Comparison of ENCODE assay signal across 8 mouse cellular contexts in the genomic region with DNA sequence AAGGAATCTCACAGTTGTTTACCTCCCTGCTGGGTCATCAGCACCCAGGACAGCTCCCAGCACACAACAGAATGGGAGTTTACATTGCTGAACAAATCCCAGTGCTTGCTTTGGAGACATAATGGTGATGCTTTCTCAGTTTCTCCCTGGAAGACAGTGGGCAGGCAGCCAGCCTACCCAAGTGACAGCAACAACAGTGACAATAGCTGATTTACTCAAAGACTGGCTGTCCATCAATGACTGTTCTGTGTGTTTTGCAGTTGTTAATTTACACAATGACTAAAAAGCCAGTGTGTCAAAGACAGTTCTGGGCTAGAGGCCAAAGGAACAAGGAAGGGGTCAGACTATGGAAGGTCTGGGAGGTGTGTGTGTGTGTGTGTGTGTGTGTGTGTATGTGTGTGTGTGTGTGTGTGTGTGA.
DNase-seq lines count a peak whose midpoint lies in the region; ATAC-seq and TF ChIP-seq lines count a peak whose summit lies in the region.

No protein-coding gene starts in this region.

- TF ChIP-seq CTCF in lung, embryonic 14.5 days (IDR thresholded peaks at IDR 0.05; ENCODE audit: low read depth) = no peak

- H3K9ac ChIP-seq in lung, embryonic 14.5 days = no peak overlapping the region
- H3K9ac ChIP-seq in forebrain, embryonic 14.5 days (ENCODE audit: low read length) = no peak overlapping the region
- no peak overlapping the region for H3K9ac ChIP-seq in limb, embryonic 14.5 days (ENCODE audit: low read depth, low read length, severe bottlenecking)

- no peak for TF ChIP-seq POLR2A in limb, embryonic 14.5 days (IDR thresholded peaks at IDR 0.05; ENCODE audit: borderline replicate concordance, extremely low read depth, insufficient read depth, insufficient read length)

- no peaks in the 10 kb centered on the region for H3K27me3 ChIP-seq in lung, embryonic 14.5 days (ENCODE audit: insufficient read depth, low read length)
- H3K27me3 ChIP-seq in forebrain, embryonic 14.5 days (replicated peaks; ENCODE audit: control insufficient read depth, insufficient read depth, low read length) = no peaks in the 10 kb centered on the region
- no peaks in the 10 kb centered on the region for H3K27me3 ChIP-seq in limb, embryonic 14.5 days (ENCODE audit: control insufficient read depth, insufficient read depth, low read length)
- H3K27me3 ChIP-seq in heart, embryonic 10.5 days (ENCODE audit: insufficient read depth, poor library complexity, severe bottlenecking) = no peaks in the 10 kb centered on the region

- H3K27ac ChIP-seq in lung, embryonic 14.5 days (ENCODE audit: low read depth) = no peak overlapping the region
- no peak overlapping the region for H3K27ac ChIP-seq in forebrain, embryonic 14.5 days (ENCODE audit: low read depth, low read length)
- no peak overlapping the region for H3K27ac ChIP-seq in limb, embryonic 14.5 days (replicated peaks; ENCODE audit: low read depth, low read length)
- H3K27ac ChIP-seq in heart, embryonic 10.5 days = no peak overlapping the region

- peak; percentile 85; the same call in 1 of the 2 replicates for ATAC-seq in lung, embryonic 14.5 days (ENCODE audit: insufficient read depth)
- peak; percentile 87 for ATAC-seq in forebrain, embryonic 14.5 days
- no peak for ATAC-seq in limb, embryonic 14.5 days (ENCODE audit: low FRiP score, low read depth)
- ATAC-seq in megakaryocyte progenitor cell, adult 5-6 weeks (replicated peaks; ENCODE audit: poor library complexity) = no peak

- no peak overlapping the region for H3K4me3 ChIP-seq in lung, embryonic 14.5 days (ENCODE audit: low read depth, low read length)
- no peak overlapping the region for H3K4me3 ChIP-seq in forebrain, embryonic 14.5 days (ENCODE audit: low read depth, low read length)
- no peak overlapping the region for H3K4me3 ChIP-seq in limb, embryonic 14.5 days (replicated peaks; ENCODE audit: low read length)
- no peak overlapping the region for H3K4me3 ChIP-seq in heart, embryonic 10.5 days

- H3K9me3 ChIP-seq in lung, embryonic 14.5 days (ENCODE audit: low read depth, low read length) = no peaks in the 10 kb centered on the region
- H3K9me3 ChIP-seq in forebrain, embryonic 14.5 days (replicated peaks; ENCODE audit: control insufficient read depth, low read length) = no peaks in the 10 kb centered on the region
- no peaks in the 10 kb centered on the region for H3K9me3 ChIP-seq in limb, embryonic 14.5 days (ENCODE audit: control insufficient read depth, low read length)
- H3K9me3 ChIP-seq in heart, embryonic 10.5 days = no peaks in the 10 kb centered on the region

- no peaks in the 10 kb centered on the region for H3K4me1 ChIP-seq in lung, embryonic 14.5 days (ENCODE audit: insufficient read depth)
- peaks cover 11% of the 10 kb centered on the region for H3K4me1 ChIP-seq in forebrain, embryonic 14.5 days (ENCODE audit: control insufficient read depth, insufficient read depth, low read length)
- no peaks in the 10 kb centered on the region for H3K4me1 ChIP-seq in limb, embryonic 14.5 days (ENCODE audit: control insufficient read depth, insufficient read depth, low read length)
- H3K4me1 ChIP-seq in heart, embryonic 10.5 days = no peaks in the 10 kb centered on the region

- peak; percentile 89 for DNase-seq in lung, embryonic 14.5 days
- no peak for DNase-seq in lung, postnatal 25 days (ENCODE audit: low spot score)
- DNase-seq in adrenal gland, adult 8-10 months = peak; percentile 7
- DNase-seq in forebrain, embryonic 14.5 days (ENCODE audit: low spot score) = peak; percentile 84
- DNase-seq in limb, embryonic 14.5 days (ENCODE audit: low spot score) = peak; percentile 59
- DNase-seq in retina, embryonic 14.5 days (ENCODE audit: low spot score) = peak; percentile 60
- no peak for DNase-seq in heart, embryonic 10.5 days (ENCODE audit: low spot score)

- H3K36me3 ChIP-seq in lung, embryonic 14.5 days (ENCODE audit: insufficient read depth) = no peaks in the 10 kb centered on the region
- H3K36me3 ChIP-seq in forebrain, embryonic 14.5 days (ENCODE audit: control insufficient read depth, insufficient read depth, low read length) = no peaks in the 10 kb centered on the region
- no peaks in the 10 kb centered on the region for H3K36me3 ChIP-seq in limb, embryonic 14.5 days (ENCODE audit: control insufficient read depth, insufficient read depth, low read length)
- H3K36me3 ChIP-seq in heart, embryonic 10.5 days = no peaks in the 10 kb centered on the region

- no peak overlapping the region for H3K4me2 ChIP-seq in lung, embryonic 14.5 days
- no peak overlapping the region for H3K4me2 ChIP-seq in forebrain, embryonic 14.5 days (ENCODE audit: low read length)
- no peak overlapping the region for H3K4me2 ChIP-seq in limb, embryonic 14.5 days (replicated peaks; ENCODE audit: low read depth, low read length, severe bottlenecking)

Comparison
In these comparisons a context has a peak if more than half of its experiments do, and no peak if none do; other contexts are left out.
1. DNase-seq: peak in lung, embryonic 14.5 days (single experiment), adrenal gland, adult 8-10 months (single experiment), forebrain, embryonic 14.5 days (single experiment), limb, embryonic 14.5 days (single experiment) and retina, embryonic 14.5 days (single experiment); none in lung, postnatal 25 days (single experiment) and heart, embryonic 10.5 days (single experiment).
2. ATAC-seq: peak in lung, embryonic 14.5 days (single experiment) and forebrain, embryonic 14.5 days (single experiment); none in limb, embryonic 14.5 days (single experiment) and megakaryocyte progenitor cell, adult 5-6 weeks (single experiment).